Mouse (Mus musculus) lung, postnatal 14 days (tissue): ENCODE results near the gene Atp6v0e.
A peak's percentile ranks its signal among the peaks of the same experiment; 100 is the strongest.

Experiments
- DNase-seq: peaks from one replicate; pipeline ENCODE4 v3.0.0; 2021

The Atp6v0e gene

DNA sequence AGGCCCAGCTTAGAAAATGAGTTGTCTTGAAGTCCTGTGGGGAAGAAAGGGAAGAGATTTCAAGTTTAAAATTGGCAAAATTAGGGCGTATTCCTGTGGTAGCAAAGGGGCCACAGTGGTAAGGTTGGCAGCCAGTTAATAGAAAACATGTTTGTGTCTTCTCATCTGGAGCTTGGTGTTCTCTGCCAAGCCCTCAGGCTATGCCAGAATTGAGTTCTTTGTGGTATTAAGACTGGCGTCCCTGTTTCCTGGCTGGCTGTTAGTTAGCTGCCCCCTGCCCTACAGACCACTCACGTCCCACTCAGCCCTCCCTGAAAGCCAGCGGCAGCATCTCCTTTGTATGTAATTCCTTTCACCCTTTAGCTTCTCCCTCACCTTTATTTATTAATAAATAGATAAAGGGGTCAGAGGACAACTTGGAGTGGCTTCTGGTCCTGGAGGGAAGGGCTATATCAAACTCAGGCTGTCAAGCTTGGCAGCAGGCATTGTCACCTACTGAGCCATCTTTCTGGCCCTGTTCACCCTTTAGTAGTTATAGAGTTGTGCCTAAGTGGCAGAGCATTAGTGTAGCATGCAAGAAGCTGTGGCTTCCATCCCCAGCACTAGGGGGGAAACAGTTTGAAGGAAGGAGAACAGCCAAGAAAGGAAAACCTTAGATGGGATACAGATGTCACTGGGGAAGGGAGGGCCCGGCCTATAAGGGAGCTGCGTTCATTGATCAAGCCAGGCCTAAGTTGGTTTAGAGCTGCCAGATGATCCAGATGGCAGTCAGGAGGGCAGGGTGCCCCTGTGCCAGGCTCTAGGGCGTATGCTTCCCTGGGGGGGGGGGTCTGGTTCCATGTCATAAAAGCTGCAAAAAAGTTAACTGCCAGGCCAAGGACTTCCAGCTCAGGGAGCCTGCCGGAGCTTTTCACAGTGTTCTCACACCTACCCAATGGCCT is 26.0 kb downstream of the Atp6v0e start:
- DNase-seq: no peak

DNA sequence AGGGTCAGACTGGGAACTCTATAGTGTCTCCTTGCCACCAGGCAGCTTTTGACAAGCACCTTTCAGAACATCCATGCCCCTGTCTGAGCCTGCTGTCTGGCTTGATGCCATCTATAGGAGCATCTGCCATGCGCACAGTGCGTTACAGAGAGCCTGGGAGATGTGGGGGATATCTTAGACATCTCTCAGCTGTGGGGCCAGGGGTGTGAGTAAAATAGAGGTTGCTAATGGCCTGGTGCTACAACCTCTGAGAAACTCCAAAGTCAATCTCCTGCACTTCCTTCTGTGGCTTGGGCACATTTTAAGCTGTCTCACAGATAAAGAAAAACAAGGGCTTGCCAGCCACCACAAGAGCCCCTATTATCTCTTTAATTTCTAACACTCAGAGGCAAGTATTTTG is 26.8 kb downstream of the Atp6v0e start:
- DNase-seq: no peak

DNA sequence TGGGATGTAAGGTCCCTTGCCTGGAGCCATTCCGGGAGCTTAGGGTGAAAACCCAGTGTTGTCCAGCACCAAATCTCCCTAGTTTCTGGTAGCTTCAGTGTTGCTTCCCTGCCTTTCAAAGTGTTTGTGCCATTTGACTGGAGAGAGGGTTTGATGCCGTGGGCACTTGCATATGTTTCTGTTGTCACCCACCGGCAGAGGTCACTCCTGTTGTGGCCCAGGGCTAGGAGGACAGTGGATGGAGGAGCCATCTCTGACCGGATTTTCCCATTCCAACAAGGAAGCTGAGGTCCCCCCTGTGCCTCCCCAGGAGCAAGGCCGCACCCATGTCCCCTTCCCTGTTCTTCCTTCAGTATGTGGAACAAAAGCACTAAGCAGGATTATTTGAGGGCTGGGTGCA is 27.2 kb downstream of the Atp6v0e start:
- no peak for DNase-seq

DNA sequence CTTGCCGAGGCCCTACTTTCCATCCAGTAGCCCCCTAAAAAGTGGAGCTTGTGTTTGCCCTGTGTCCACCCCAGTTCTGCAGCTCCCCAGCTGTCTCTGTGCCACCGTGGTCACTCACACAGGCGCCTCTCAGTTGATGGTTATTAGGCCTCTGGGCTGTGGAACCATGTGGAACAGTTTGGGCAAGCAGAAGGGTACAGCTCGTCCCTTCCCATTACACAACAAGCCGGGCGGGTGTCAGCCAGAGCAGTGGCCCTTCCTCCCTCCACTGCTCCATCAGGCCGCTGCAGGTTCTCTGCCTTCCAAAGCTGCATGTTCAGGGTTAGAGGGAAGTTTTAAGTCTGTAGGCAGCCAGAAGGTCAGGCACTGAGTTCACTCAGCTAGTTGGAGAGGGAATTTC is 28.1 kb downstream of the Atp6v0e start:
- peak; percentile 36 for DNase-seq

DNA sequence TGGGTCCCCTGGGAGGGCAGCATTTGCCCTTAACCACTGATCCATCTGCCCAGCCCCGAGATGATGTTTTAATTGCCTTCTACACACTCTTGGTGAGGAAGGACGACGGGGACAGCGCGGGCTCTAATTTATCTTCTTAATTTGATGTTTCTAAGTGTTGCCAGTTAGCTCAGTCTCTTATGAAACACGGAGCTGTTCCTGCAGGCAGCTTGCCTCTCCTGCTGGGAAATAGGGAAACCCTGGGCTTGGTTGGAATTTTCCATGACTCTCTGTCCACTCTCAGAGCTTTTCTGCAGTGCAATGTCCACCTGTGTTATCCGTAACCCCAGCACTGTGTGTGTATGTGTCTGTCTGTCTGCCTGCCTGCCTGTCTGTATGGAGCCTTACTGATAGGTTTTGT is 30.4 kb downstream of the Atp6v0e start:
- DNase-seq: no peak

DNA sequence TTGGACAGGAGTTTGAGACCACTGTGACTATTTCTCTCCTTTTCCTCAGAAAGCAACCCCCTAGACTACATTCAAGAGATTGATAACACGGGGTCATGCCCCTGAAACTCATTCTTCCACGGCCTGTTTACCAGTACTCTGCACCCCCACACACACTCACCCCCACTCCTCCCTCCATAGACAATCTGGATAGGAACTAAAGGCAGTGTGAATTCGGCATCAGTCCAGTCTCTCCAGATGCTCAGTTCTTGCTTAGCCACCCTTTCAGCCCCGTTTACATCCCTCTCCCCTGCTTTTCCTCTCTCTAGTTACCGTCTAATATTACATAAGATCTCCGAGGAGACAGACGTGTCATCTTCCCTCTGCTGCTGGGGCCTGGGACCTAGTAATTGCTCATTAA is 31.1 kb downstream of the Atp6v0e start:
- DNase-seq: no peak

DNA sequence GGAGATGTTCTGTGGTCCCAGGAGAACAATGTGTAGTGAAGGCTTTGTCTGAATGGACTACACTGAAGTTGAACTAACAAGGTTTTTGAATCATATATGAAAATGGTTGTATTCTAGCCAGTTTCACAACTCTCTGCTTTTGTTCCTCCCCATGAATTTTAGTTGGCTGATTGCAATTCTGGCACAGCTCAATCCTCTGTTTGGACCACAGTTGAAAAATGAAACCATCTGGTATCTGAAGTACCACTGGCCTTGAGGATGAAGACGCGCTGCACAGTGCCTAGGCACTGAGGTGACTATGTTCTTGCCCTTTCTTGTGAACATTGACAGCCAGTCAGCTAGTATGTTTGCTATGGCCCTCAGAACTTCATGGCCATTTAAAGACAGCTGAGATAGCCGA is 32.2 kb downstream of the Atp6v0e start:
- DNase-seq: no peak

DNA sequence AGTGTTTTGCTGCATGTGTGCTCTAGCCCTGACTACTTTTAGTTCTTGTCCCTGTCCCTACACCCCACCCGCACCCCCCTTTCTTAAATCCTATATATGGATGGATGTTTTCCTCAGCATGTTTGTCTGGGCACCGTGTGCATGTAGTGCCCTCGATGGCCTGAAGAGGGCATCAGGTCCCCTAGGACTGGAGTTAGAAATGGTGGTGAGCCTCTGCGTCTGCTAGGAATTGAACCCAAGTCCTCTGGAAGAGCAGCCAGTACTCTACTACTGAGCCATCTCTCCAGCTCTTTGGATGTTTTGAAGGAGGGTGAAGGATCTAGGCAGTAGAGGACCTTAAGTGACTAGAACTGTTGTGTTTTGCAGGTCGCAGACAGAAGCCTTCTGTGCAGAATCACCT is 35.8 kb downstream of the Atp6v0e start:
- no peak for DNase-seq

DNA sequence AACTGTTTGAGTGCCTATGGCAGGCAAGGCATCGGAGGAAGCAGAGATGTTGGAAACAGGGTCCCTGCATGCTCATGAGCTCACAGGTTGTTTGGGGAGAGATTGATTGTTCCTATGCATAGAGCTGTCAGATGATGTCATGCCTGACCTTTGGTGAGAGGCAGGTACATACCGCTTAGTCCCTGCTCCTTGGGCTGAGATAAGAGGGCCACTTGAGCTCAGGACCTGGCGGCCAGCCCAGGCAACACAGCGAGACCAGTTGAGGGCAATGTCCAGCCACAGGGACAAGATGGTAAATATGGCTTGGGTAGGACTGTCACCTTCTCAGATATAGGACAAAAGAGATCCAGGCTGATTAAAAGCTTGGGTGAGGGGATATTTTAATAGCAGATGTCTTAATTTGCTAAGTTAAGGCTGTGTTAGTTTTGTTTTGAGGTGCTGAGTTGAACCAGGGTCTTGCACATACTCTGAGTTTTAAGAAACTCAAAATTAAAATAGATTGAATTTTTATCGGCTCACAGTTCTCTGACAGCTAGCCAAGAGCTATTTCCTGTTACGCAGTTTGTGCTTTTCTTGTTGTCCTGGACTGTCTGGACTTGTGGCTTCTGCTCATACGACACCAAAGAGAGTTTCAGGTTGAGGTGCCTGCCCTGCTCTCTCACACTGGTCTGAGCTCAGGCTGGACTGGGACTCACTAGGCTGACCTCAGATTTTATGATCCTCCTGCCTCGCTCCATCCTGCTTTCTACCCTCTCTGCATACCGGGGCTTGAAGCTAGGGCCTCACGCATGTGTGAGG is 37.0 kb downstream of the Atp6v0e start:
- peak; percentile 80 for DNase-seq

DNA sequence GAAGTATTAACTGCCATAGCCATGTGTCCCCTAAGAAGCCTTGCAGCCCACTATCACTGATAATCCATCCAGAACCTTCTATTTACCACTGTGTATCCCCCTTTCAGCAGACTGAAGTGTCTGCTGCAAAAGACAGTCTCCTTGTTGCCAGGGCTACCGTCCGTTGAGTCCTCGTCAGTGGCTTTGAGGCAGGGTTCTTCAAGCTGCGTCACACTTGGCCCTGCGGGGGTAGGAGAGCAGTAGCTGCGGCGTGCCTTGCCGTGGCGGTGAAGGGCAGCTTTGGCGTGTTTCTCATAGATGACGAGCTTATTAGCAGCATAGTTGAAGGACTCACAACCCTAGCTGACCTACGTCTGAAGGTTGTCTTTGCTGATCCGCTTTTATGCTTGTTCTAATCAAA is 38.5 kb downstream of the Atp6v0e start:
- DNase-seq: no peak

DNA sequence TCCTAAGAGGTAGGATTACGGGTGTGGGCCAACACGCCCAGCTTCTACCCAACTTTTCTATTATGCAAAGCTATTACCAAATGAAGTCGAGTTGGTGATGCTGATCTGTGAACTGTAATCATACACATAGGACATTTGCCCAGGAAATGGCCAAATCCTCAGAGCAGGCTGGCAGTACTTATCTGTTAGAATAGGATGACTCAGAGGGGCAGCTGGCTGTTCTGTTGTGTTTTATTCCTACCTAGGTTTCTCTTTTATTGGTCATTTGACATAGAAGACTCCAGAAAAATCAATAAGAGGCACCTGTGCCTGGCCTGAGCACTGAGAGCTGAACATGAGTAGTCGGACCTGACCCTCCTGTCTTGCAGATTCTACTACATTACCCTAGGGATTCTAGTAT is 39.6 kb downstream of the Atp6v0e start:
- DNase-seq: no peak

DNA sequence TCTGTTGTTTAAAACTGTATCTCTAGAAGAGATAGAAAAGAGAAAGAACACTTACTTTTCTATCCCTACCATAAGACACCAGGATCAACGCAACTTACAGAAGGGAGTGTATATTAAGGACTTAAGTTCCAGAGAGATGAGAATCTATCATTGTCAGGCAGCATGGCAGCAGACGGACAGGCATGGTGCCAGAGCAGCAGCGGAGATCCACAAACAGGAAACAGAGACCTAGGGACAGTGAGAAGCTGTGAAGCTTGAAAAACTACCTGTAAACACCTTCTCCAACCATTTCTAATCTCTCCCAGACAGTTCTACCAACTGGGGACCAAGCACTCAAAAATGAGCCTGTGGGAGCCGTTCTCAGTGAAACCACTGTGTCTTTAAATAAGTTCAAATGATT is 40.6 kb downstream of the Atp6v0e start:
- no peak for DNase-seq

DNA sequence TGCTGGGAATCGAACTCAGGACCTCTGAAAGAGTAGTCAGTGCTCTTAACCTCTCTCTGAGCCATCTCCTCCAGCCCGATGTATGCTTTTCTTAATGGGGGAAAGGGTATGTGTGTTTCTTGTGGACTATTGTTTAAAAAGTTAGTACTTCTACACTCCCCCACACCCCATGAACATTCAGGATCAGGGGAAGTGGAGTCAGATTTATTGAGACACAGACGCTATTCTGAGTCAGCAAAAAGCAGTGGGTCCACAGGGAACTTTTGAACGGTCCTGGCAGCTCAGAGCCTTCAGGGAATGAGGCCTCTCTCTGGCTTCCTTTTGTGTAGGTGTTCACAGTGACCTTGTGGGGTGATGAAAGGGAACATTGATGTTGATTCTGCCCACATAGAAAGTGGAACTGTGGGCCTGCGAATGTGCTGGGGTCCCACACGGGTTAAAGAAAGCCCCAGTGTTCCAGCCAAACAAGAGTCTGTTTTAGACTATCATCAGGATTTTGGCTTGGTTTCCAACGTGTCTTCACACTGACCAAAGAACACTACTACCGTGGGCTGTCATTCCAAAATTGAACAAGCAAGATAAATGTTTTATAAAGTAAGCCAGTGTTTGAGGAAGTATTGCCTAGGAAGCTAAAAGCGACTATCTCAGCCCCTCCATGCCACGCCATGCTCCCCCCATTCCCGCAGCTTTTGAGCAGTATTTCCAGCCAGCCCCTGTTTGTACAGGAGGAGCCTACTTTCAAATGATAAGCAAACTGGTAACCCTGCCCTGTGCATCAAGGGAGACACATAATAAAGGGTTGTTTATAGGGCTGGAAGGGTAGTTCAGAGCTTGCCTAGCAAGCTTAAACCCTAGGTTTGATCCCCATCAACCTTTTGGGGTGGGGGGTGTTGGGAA is 42.7 kb downstream of the Atp6v0e start:
- no peak for DNase-seq

DNA sequence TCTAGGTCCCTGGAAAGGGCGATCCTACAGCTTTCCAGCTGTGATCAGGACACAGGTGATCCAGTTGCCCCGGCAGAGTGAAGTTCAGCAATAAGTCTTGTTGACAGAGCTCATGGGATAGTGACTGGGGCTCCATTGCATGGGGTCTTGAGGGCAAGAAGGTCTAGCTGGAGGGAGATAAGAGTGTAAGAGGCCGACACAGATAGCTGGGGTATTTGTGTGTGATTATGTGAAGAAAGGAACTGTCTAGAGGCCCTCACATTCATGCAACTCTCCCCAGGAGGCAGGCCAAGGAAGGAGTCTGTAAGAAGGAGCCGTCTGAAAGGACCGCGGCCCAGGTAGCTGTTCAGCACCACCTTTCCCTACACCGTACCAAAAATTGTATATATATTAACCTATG is 44.0 kb downstream of the Atp6v0e start:
- DNase-seq: no peak

DNA sequence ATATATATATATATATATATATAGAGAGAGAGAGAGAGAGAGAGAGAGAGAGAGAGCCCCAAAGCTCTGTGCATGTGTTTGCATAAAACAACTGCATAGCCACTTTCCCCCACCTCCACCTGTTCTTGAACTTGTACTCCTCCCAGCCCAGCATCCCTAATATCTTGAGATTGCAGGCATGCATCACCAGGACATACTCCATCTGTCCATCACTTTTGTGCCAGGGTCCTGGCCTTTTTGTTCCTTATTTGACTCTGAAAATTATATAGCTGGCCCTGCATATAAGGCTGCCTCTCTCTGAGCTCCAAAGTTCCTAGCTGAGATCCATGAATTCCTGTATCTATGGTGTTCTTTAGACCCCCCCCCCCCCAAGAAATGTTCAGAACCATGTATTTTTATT is 45.5 kb downstream of the Atp6v0e start:
- DNase-seq: no peak

DNA sequence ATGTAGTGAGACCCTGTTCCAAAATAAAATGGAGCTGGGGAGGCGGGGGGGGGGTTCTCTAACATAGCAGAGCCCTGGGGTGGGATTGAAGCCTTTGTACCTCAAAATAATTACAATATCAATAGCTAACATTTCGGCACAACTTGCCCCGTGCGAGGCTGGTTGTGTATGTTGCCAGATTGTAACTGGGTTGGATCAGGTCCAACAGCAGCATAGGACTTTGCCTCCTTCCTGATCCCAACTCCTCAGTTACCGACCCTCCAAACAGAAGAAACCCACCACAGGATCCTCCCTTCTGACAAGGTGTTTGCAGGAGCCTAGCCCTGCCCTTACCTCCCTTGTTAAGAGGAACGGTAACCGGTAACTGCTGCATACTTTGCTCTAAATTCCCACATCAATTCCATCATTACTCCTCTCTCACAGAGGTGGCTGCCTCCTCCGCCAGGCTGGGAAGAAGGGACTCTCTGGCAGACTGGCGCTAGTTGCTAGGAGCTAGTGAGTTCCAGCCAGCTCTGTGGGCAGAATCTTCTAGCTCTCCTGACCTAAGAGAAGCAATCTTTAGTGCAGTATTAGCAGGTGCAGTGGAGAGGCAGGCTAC is 46.1 kb downstream of the Atp6v0e start:
- DNase-seq: no peak

DNA sequence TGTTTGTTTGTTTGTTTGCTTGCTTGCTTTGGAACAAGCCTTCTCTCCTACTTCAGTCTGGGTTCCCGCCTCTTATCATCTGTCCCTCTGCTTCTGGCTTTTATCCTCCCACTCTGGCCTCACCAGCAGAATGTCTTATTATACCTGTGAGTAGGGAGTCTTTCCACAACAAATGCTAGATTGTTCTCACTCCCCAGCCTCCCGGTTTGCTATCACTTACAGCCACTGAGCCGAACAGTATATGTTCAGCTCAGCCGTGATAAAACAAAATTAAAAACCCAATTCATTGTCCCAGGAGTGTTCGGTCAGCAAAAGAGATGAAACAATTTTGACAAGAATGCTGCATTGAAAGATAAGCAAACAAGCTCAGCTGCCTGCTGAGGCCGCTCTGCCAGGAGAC is 47.0 kb downstream of the Atp6v0e start:
- no peak for DNase-seq

DNA sequence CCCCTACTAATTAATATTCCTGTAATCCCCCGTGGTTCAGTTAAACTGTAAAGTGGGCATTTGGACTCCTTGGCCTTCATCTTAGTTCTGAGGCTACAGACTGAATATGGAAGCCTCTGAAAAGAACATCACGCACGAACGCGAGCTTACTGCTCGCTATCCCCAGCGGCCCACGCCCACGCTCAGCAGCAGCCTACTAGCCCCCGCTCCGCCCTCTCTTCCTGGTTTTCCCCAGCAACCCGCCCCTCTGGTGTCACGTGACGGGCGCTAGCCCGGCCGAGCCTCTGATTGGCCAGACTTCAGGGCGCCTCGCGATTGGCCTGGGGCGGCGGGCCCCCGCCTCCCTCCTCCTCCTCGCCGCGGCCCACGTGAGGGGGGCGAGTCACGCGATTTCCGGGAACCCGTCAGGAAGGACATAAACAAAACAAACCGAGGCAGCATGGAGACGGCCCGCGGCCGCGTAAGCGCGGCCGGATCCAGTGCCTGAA is 52.3 kb downstream of the Atp6v0e start, which contains the start of gene Crebrf:
TSS of gene Crebrf (plus strand) at position 380 of the 488 bp plus-strand sequence.
- DNase-seq: peak; percentile 98

DNA sequence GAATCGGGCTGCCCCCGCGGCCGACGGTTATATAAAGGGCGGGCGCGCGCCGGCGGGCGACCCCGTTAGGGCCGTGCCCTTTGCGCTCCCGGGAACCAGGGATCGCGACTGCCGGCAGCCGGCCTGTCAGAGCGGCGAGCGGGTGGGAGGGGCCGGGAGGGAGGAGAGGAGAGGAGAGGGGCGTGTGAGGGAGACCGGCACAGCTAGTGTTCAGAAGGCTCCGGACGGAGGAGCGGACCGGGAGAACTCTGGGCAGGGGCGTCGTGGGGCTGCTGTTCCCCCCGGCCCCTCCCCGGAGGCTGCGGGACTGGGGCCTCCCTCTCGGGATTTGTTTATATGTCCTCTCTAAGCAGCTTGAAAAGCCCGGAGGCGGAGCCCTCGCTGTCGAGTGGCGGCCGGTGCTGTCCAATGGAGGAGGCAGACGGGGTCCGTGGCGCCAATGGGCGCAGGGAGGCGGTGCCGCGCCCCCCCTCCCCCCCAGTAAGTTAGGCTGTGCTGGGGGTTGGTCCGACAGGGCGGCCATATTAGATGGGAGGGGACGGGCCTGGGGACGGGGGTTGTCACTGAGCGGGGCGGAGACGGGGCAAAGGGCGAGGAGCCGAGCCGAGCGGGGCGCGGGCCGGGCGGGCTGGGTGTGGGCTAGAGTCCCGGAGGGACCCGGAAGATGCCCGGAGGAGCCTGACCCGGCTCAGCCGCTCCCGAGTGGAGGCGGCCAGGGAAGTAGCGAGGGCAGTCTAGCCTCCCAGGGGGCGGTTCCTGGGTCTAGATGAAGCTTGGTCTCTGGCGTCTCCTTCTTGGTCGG is 53.1 kb downstream of the Atp6v0e start:
- peak; percentile 93 for DNase-seq

DNA sequence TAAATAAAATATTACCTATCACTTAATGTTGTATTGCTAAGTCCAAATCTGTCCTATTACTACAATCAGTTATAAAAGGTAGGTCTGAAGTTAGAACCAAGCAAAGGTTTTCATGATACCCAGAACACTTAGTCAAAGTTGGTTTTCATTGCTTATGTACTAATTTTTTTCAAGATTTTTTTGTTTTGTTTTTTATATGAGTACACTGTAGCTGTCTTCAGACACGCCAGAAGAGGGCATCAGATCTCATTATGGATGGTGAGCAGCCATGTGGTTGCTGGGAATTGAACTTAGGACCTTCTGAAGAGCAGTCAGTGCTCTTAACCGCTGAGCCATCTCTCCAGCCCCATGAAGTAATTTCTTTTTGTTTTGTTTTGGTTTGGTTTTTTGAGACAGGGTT is 54.8 kb downstream of the Atp6v0e start:
- DNase-seq: no peak

DNA sequence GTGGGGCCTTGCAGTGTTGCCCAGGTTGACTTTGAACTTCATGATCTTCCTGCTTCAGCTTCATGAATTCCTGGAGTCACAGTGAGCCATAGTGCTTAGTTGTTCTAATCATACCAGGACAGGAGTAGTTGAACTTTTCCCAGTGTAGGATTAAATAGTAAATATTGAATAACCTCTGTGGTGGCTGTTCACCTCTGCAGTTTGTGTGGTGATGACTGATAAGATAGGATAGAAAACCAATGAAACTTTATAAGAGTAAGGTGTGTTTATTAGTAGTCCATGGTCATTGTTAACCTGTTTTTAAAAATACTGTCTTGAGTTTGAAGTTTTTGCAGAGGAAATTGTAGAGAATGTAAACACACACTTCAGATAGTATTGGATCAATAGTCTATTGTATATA is 56.4 kb downstream of the Atp6v0e start:
- no peak for DNase-seq

DNA sequence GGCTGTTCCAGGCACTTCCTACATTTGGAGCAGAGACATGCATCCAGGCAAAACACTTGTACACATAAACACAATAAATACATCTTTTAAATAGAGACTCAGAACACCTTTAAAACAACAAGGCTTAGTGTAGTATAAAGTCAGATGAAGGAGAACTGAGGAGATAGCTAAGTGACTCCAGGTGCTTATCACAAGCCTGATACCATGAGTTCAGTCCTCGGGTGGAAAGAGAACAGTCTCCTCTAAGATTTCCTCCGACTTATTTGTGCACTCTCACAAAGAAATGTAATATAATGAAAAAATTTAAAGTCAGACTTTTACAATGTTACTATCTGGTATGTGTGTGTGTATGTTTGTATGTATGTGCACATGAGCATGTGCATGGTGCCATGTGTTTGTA is 58.8 kb downstream of the Atp6v0e start:
- no peak for DNase-seq
